Mouse (Mus musculus) G1E (cell line): ENCODE results near the gene Soga3. TPM values are rescaled to one million over a fixed set of nuclear protein-coding genes. Genes with fewer than 3 reads are reported as not detected.

Experiments
- ATAC-seq: 2 replicates; pipeline ENCODE4 v1.8.0; 2016; ENCODE audit warnings: mild to moderate bottlenecking; ENCODE audit not compliant: insufficient number of reproducible peaks, poor library complexity, low FRiP score, severe bottlenecking; ENCODE audit errors: extremely low read depth
- DNase-seq: peaks from one replicate; pipeline ENCODE4 v3.0.0; 2012; ENCODE audit warnings: low spot score
- H3K27me3 ChIP-seq: 2 replicates; pipeline ENCODE4 v1.6.1; 2012; ENCODE audit warnings: mild to moderate bottlenecking, low read length, inconsistent platforms; ENCODE audit not compliant: insufficient read depth
- H3K36me3 ChIP-seq: replicated peaks from 2 replicates; pipeline ENCODE3; 2012; ENCODE audit warnings: mild to moderate bottlenecking, inconsistent platforms
- H3K4me1 ChIP-seq: 2 replicates; pipeline ENCODE4 v1.6.1; 2012; ENCODE audit warnings: low read depth, low read length, inconsistent platforms, mixed read lengths; ENCODE audit not compliant: insufficient read depth
- H3K4me3 ChIP-seq: 2 replicates; pipeline ENCODE4 v1.5.1; 2012; ENCODE audit warnings: low read depth, mild to moderate bottlenecking, inconsistent platforms, low read length, moderate library complexity, mixed read lengths
- H3K9me3 ChIP-seq: replicated peaks from 2 replicates; pipeline ENCODE4 v1.6.1; 2012; ENCODE audit warnings: inconsistent platforms
- CTCF ChIP-seq: IDR thresholded peaks from 2 replicates; pipeline ENCODE4 v1.5.1; 2012; ENCODE audit warnings: low read depth, low read length, inconsistent platforms, mixed read lengths
- GATA1 ChIP-seq: IDR thresholded peaks from 2 replicates; pipeline ENCODE4 v1.6.1; 2012; ENCODE audit warnings: borderline replicate concordance, low read length, inconsistent platforms, mixed read lengths
- GATA2 ChIP-seq: IDR thresholded peaks from 2 replicates; pipeline ENCODE4 v1.6.1; 2012; ENCODE audit warnings: low read depth, low read length, inconsistent platforms, borderline replicate concordance
- POLR2AphosphoS5 ChIP-seq: IDR thresholded peaks from 2 replicates; pipeline ENCODE4 v1.6.1; 2012; ENCODE audit warnings: low read depth, low read length, inconsistent platforms; ENCODE audit not compliant: insufficient replicate concordance
- TAL1 ChIP-seq: conservative IDR thresholded peaks from 2 replicates; pipeline ENCODE4 v1.6.1; 2012; ENCODE audit warnings: low read depth, low read length, inconsistent platforms, mixed read lengths
- polyA plus RNA-seq: library from polyadenylated mRNA; stranded (reverse); fragments of >175 nt; gene quantifications from 2 replicates; pipeline ENCODE4 v1.2.3, GENCODE M21; 2012
- total RNA-seq, 2 experiments: library from RNA; stranded (forward) in 1 of 2; stranded (reverse) in 1 of 2; fragments of 200-1000 nt in 1 of 2; fragments of >200 nt in 1 of 2; fragmentation: Nextera tagmentation in 1 of 2; gene quantifications; 2 replicates each; pipeline ENCODE4 v1.2.3; 2014 to 2017

The Soga3 gene
- total and polyA plus RNA-seq, 3 experiments, result 2.0 to 11.7 (median 2.2) TPM

- no peaks in the 10 kb centered on the region for H3K9me3 ChIP-seq
- DNase-seq, result no peak
- no peaks in the 10 kb centered on the region for H3K36me3 ChIP-seq
- H3K4me1 ChIP-seq, result peaks cover 4% of the 10 kb centered on the region; the same call in 1 of the 2 replicates
- ATAC-seq, result no peak
- H3K27me3 ChIP-seq, result no peaks in the 10 kb centered on the region
- H3K4me3 ChIP-seq, result no peak overlapping the region
- TF ChIP-seq CTCF (no peak), POLR2AphosphoS5 (no peak), GATA1 (no peak), TAL1 (no peak), GATA2 (no peak)
Measured at GRCm38 (mm10) chr10:29176881-29177280, 33.2 kb downstream of the Soga3 start.

- 0 out of 2 replicates have a peak, but pooled peaks have one; percentile 22 for ATAC-seq
- H3K36me3 ChIP-seq, result no peaks in the 10 kb centered on the region
- H3K9me3 ChIP-seq, result no peaks in the 10 kb centered on the region
- no peak for TF ChIP-seq GATA2
- TF ChIP-seq TAL1, result no peak
- no peak for TF ChIP-seq POLR2AphosphoS5
- TF ChIP-seq GATA1, result no peak
- TF ChIP-seq CTCF, result no peak
- DNase-seq, result no peak
- H3K27me3 ChIP-seq, result no peaks in the 10 kb centered on the region
- H3K4me1 ChIP-seq, result peaks cover 4% of the 10 kb centered on the region; the same call in 1 of the 2 replicates
- no peak overlapping the region for H3K4me3 ChIP-seq
Measured at GRCm38 (mm10) chr10:29178003-29178402, 34.4 kb downstream of the Soga3 start.

- ATAC-seq (no peak), DNase-seq (no peak)
- H3K36me3 ChIP-seq, result no peaks in the 10 kb centered on the region
- no peak overlapping the region for H3K4me3 ChIP-seq
- H3K27me3 ChIP-seq, result no peaks in the 10 kb centered on the region
- peaks cover 4% of the 10 kb centered on the region; the same call in 1 of the 2 replicates for H3K4me1 ChIP-seq
- H3K9me3 ChIP-seq, result no peaks in the 10 kb centered on the region
- TF ChIP-seq GATA2, result no peak
- no peak for TF ChIP-seq TAL1
- no peak for TF ChIP-seq GATA1
- TF ChIP-seq CTCF, result no peak
- no peak for TF ChIP-seq POLR2AphosphoS5
Measured at GRCm38 (mm10) chr10:29180210-29180609, 36.6 kb downstream of the Soga3 start.

GRCm38 (mm10) chr10:29181046-29181445 is 37.4 kb downstream of the Soga3 start:
- H3K36me3 ChIP-seq, result no peaks in the 10 kb centered on the region
- TF ChIP-seq GATA1 (no peak), CTCF (no peak), POLR2AphosphoS5 (no peak), GATA2 (no peak), TAL1 (no peak)
- no peaks in the 10 kb centered on the region for H3K27me3 ChIP-seq
- H3K9me3 ChIP-seq, result no peaks in the 10 kb centered on the region
- DNase-seq (no peak), ATAC-seq (no peak)
- no peak overlapping the region for H3K4me3 ChIP-seq
- H3K4me1 ChIP-seq, result peaks cover 4% of the 10 kb centered on the region; the same call in 1 of the 2 replicates

GRCm38 (mm10) chr10:29193769-29194168 is 50.1 kb downstream of the Soga3 start:
- Histone ChIP-seq H3K27me3 (peaks cover 3% of the 10 kb centered on the region; the same call in 1 of the 2 replicates), H3K4me1 (peaks cover 2% of the 10 kb centered on the region; the same call in 1 of the 2 replicates), H3K36me3 (peaks cover 15% of the 10 kb centered on the region), H3K4me3 (no peak overlapping the region), H3K9me3 (0 out of 2 replicates have a peak, but pooled peaks cover 3% of the 10 kb centered on the region)
- ATAC-seq (no peak), DNase-seq (no peak)
- TF ChIP-seq GATA1 (no peak), CTCF (no peak), POLR2AphosphoS5 (no peak), TAL1 (no peak), GATA2 (no peak)

GRCm38 (mm10) chr10:29196811-29197210 is 53.2 kb downstream of the Soga3 start:
- DNase-seq, result no peak
- Histone ChIP-seq H3K9me3 (0 out of 2 replicates have a peak, but pooled peaks cover 3% of the 10 kb centered on the region), H3K27me3 (peaks cover 3% of the 10 kb centered on the region; the same call in 1 of the 2 replicates), H3K4me1 (peaks cover 2% of the 10 kb centered on the region; the same call in 1 of the 2 replicates), H3K4me3 (no peak overlapping the region; the same call in 1 of the 2 replicates), H3K36me3 (peaks cover 15% of the 10 kb centered on the region)
- no peak for ATAC-seq
- TF ChIP-seq POLR2AphosphoS5 (no peak), CTCF (no peak), TAL1 (no peak), GATA2 (no peak), GATA1 (no peak)
